Mouse (Mus musculus): ENCODE results near the gene Cyp4a31.
"Not testable (repeated sequence)": the region's sequence is repeated elsewhere in the genome, so short reads cannot be mapped to it uniquely, and the experiment has no call there.

The Cyp4a31 gene

DNA sequence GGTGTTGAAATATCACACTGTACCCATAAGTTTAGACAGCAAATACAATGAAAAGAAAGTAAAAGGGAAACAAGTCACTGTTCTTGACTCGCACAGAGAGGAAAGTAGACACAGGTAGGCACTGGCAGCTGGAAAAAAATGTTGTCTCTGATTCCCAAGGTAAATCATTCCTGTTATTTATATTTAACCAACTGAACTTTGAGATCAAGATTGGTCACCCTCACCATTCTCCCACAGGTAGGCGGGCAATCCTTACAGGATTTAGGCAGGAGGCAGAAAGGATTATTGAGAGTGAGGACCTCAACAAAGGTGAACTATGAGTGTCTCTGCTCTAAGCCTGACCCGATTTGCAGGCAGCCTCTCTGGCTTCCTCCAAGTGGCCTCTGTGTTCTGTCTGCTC, at the start of gene Cyp4a31:
Cyp4a31 (plus strand) TSS at position 249 of the 400 bp plus-strand sequence.
- in situ Hi-C loops (cut with MboI, MseI), result no loop called here

DNA sequence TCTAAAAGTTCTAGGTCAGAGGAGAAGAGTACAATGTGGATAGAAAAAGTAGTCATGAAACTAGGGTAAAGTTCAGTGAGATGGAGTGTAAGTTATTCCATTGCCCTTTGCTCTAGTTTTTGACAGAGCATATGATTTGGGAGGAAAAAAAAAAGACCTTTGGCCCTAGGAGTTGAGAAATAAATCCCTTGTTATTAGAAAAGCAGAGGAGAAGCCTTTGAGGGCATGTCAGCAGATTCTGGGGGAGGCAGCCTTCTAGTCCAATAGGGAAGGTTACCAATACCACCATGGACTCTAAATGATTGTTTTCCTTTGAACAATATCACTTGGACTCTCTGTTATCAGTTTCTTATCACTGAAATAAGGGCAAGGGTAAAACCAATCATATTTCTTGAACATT, 49.5 kb upstream of the Cyp4a31 start:
- in situ Hi-C loops (cut with MboI, MseI), result loop anchor here (10.0 kb wide), 1 partner anchor 1529 kb away; no protein-coding TSS in a partner anchor

DNA sequence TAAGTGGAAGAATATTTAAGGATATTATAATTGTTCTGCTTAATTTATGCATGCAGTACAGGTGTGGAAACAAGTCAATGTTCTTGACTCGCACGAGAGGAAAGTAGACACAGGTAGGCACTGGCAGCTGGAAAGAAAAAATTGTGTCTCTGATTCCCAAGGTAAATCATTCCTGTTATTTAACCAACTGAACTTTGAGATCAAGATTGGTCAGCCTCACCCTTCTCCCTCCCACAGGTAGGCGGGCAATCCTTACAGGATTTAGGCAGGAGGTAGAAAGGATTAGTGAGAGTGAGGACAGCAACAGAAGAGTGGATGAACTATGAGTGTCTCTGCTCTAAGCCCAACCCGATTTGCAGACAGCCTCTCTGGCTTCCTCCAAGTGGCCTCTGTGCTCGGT, 45.4 kb upstream of the Cyp4a31 start, which contains the start of gene Cyp4a10:
Cyp4a10 (plus strand) TSS at position 265 of the 400 bp plus-strand sequence.
- in situ Hi-C loops (cut with MboI, MseI), result loop anchor here (5.0 to 10.0 kb wide), 2 partner anchors 84 to 1533 kb away; partner anchors contain the start of gene Cyp4a32

DNA sequence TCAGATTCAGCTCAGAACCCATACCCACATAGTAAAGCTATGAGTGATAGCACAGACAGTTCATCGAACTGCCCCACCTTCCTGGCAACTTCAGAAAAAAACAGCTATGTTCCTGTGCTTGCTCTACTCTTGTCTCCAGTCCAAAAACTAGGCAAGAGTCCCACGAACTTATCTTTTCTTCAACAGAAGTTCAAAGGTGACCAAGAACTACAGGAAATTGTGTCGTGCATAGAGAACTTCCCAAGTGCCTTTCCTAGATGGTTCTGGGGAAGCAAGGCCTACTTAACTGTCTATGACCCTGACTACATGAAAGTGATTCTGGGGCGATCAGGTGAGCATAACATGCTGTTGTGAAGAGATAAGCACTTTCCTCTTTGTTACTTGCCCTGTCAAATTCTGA, 44.0 kb upstream of the Cyp4a31 start:
- in situ Hi-C loops (cut with MboI, MseI), result loop anchor here (5.0 to 10.0 kb wide), 2 partner anchors 83 to 1535 kb away; partner anchors contain the start of gene Cyp4a32

DNA sequence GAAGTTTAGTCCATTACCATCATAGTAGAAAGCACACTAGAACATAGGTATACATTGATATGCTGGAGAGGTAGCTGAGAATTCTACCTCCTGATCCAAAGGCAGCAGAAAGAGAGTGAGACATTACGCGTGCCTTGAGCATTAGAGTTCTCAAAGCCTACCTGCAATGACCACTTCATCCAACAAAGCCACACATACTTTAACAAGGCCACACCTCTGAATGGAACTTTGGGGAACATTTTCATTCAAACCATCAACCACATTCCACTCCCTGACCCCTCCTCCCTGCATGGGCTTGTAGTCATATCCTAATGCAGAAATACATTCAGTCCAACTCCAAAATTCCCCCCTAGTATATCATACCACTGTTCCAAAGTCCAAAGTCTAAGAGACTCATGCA, 41.7 kb upstream of the Cyp4a31 start:
- in situ Hi-C loops (cut with MboI, MseI), result no loop called here

DNA sequence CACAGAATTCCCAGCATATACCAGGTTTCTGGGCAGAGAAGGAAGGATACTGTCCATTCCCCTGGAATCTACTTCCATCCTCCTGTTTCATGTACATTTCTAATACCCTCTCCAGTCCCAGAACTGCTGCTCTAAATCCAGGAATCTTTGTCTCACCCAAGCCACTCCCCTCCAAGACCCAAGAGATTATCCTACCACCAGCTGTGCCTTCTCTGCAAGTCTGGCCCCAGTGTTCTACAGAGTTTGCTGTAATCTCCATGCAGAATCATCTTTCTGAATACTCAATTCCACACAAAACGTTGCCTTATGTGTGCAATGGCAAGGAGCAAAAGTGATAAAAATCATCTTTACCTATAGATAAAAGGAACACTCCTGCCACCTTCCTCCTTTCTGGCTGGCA, 18.3 kb upstream of the Cyp4a31 start:
- in situ Hi-C loops (cut with MboI, MseI), result no loop called here

DNA sequence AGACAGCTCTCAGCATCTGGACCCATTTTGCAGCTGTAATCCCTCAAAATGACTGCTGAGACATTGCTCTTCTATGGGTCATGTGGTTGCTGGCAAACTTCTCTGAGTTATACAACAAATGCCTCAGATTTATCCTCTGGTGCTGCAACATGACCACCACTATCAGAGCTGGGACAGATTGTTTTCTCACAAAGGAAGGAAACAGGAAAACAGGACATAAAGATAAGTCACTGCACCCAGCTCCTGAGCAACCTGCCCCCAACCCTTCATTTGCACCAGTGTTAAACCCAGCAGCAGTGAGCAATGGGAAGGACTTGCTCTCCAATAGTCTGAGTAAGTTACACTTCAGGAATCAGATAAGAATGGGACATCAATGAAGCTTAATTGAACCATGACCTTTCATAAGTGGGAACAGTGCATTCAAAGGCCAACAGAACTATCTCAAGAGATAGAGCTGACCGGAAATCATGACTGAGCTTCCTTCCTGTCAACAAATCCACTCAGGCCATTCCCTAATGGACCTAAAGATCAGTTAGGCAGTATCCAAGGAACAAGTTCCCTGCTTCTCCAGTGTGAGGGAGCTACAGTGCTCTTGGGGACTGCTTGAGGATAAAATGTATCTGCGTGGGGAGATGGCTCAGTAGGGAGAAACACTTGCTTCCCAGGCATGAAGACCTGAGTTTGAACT, 17.2 kb upstream of the Cyp4a31 start:
- in situ Hi-C loops (cut with MboI, MseI), result no loop called here

DNA sequence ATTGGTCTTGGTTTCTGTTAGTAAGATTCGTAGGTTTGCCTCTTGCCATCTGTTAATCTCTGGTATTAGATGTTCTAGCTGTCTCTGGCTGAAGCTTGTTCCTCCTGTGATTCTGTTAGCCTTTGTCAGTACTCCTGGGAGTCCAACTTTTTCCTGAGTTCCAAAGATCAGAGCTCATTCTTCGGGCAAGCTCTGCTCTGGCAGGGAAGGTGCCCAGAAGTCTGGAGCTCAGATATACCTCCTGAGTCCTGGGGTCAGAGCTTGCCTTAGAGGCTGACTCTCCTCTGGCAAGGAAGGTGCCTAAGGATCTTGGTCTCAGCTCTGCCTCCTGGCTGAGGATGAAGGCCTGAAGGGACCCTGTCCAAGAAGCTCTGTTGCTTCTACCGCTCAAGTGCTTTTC, 10.7 kb upstream of the Cyp4a31 start:
- in situ Hi-C loops (cut with MboI, MseI), result no loop called here

DNA sequence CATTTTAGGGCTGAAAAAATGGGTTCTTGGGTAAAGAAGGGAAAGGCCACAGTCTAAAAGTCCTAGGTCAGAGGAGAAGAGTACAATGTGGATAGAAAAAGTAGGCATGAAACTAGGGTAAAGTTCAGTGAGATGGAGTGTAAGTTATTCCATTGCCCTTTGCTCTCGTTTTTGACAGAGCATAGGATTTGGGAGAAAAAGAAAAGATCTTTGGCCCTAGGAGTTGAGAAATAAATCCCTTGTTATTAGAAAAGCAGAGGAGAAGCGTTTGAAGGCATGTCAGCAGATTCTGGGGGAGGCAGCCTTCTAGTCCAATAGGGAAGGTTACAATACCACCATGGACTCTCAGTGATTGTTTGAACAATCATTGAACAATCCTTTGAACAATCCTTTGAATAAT, 7.9 kb upstream of the Cyp4a31 start:
- in situ Hi-C loops (cut with MboI, MseI), result no loop called here

DNA sequence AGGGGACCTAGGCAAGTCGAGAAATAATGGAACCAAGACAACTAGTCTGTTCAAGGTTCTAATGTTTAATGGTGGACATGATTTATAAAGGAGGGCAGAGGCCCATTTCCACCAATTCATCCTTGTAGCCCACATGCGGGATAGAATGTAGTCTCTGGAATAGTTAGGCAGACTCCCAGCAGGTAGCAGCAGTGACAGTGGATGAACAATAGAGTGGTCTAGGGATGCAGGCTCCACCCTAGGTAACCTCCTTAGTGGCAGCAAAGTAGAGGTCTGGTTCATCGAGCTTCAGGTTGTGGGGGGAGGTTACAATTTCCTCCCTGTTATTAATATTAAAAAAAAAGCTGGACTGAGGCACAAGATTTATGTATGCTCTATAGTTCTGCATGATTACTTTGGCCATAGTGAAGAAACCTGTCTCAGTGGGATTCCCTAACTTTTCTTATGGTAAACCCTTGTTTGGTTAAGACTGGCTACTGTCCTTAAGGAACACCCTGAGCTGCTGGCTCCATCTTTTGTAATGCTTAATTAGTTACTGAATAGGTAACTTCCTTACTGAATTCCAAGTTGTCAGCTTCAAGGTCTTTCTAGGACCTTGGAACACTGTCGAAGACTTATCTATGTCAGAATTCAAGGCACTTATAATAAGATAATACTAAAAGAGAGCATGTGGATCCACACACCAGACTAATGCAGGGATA, 5.4 kb upstream of the Cyp4a31 start:
- in situ Hi-C loops (cut with MboI, MseI), result no loop called here

DNA sequence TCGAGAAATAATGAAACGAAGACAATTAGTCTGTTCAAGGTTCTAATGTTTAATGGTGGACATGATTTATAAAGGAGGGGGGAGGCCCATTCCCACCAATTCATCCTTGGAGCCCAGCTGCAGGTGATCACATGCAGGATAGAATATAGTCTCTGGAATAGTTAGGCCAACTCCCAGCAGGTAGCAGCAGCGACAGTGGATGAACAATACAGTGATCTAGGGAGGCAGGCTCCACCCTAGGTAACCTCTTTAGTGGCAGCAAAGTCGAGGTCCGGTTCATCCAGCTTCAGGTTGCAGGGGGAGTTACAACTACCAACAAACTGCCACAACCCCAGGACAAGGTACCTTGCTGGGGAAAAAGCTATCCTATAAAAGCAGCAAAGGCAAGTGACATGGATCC, 2.2 kb upstream of the Cyp4a31 start:
- in situ Hi-C loops (cut with MboI, MseI), result not testable (repeated sequence)

DNA sequence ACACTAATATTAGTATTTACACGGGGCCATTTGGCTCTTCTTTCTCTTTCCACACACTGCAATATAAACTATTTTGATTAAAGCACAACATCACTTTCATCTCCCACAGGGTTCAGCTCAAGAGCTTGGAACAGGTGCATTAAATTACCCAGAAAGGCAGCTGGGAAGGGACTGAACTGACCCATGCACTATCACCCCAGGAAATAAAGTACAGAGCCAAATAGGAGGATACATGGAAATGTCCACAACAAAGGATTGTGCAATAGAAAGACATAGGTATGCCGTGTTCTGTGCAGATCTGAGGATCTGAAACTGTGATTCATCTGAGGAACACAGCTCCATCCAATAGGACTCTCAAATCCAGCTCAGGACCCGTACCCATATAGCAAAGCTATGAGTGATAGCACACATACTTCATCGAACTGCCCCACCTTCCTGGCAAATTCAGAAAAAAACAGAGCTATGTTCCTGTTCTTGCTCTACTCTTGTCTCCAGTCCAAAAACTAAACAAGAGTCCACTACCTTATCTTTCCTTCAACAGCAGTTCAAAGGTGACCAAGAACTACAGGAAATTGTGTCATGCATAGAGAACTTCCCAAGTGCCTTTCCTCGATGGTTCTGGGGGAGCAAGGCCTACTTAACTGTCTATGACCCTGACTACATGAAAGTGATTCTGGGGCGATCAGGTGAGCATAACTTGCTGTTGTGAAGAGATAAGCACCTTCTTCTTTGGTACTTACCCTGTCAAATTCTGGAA, 1.2 kb downstream of the Cyp4a31 start:
- in situ Hi-C loops (cut with MboI, MseI), result not testable (repeated sequence)

DNA sequence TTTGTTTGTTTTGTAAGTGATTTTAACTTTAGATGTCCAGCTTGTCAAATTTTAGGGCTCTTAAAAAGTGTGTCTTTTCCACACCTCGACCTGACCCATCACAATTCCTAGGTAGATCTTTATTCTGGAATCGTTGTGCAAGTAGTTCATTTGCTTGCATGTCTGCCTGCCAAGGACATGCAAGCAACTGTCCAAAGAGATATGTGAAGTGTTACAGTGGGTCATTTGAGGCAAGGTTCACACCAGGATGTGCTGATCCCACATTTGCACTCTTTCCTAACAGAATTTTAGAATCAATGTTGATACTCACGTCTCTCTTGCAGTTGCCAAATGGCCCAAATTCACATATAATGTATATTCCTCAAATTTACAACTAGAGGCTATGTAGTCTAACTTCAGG, 11.8 kb downstream of the Cyp4a31 start:
- in situ Hi-C loops (cut with MboI, MseI), result no loop called here

DNA sequence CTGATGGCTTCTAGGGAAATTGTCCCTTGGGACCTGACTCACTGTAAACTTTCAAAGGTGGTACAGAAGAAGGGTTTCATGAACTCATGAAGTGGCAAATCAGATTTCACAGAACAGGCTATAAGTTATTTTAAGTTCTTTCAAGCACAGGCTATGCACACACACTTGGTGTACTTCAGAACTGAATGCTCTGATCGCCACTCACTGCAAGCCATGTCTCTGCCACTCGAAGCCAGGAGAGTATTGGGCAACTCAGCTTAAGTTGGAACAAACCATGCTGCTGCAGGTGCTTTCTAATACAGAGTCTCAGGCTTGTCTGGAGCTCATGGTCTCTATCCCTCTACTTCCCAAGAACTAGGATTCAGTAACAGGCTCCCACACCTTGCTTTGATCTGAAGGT, 12.3 kb downstream of the Cyp4a31 start:
- in situ Hi-C loops (cut with MboI, MseI), result no loop called here

DNA sequence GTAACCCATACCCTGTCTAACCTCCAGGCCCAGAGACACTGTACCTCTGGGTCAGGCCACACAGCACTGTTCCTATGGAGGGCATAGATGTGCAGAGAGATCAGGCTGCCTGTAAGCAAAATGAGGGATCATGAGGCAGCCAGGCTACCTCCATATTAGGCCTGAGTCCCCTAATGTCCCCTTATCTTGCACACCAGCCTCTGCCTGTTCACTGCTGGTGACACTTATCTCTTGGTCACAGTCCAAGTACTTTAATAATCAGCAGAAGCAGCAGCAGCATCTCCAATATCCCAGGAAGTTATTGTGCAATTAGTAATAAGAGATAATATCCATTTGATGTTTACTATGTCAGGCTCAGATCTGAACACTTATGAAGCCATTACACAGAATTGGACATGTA, 19.6 kb downstream of the Cyp4a31 start:
- in situ Hi-C loops (cut with MboI, MseI), result no loop called here

DNA sequence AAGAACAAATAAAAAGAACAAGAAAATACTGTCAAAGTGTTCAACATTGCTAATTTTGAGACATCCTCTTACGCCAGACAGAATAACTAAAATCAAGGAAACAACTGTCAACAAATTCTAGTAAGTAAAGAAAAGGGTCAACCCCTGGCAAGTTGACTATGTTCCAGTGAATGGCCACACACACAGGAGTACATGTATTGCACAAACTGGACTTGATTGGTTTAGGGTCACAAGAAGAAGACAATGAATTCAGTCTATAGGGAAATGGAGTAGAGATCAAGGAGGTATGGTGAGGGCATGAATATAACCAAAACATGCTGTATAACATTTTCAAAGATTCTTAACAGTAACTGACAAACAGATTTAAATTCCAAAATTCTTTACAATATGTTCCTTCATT, 32.9 kb downstream of the Cyp4a31 start:
- in situ Hi-C loops (cut with MboI, MseI), result no loop called here

DNA sequence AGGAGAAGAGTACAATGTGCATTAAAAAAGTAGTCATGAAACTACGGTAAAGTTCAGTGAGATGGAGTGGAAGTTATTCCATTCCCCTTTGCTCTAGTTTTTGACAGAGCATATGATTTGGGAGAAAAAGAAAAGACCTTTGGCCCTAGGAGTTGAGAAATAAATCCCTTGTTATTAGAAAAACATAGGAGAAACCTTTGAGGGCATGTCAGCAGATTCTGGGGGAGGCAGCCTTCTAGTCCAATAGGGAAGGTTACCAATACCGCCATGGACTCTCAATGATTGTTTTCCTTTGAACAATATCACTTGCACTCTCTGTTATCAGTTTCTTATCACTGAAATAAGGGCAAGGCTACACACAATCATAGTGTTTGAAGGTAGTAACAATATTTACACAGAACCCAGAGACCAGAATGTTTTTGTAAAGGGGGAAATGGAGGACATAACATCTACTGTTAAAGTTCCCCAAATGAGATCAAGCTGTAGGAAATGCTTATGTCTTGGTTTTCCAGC, 33.4 kb downstream of the Cyp4a31 start:
- in situ Hi-C loops (cut with MboI, MseI), result no loop called here

DNA sequence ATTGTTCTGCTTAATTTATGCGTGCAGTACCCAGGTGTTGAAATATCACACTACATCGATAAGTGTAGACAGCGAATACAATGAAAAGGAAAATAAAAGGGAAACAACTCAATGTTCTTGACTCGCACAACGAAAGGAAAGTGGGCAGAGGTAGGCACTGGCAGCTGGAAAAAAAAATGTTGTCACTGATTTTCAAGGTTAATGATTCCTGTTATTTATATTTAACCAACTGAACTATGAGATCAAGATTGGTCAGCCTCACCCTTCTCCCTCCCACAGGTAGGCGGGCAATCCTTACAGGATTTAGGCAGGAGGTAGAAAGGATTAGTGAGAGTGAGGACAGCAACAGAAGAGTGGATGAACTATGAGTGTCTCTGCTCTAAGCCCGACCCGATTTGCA, 37.2 kb downstream of the Cyp4a31 start, which contains the start of gene Cyp4a32:
Cyp4a32 (plus strand) TSS at position 359 of the 400 bp plus-strand sequence.
- in situ Hi-C loops (cut with MboI, MseI), result loop anchor here (5.0 kb wide), 1 partner anchor 83 kb away; the partner anchor contains the start of gene Cyp4a10

DNA sequence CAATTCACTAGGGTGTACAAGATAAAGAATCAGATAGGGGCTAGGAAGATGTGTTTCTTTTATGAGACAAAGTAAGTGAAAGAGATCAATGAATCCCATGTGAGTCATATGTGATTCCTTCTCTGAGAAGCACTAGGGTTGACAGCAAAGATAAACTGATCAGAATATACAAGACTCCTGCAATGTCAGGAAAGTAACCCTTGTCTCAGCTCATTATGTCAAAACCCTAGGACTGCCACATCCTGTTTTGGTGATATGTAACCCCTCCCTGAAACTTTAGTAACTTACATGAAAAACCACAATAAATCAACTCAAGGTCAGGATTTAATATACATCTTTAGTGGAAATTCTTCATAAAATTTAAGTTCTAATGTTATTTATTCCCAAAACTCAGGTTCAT, 50.6 kb downstream of the Cyp4a31 start:
- in situ Hi-C loops (cut with MboI, MseI), result no loop called here

DNA sequence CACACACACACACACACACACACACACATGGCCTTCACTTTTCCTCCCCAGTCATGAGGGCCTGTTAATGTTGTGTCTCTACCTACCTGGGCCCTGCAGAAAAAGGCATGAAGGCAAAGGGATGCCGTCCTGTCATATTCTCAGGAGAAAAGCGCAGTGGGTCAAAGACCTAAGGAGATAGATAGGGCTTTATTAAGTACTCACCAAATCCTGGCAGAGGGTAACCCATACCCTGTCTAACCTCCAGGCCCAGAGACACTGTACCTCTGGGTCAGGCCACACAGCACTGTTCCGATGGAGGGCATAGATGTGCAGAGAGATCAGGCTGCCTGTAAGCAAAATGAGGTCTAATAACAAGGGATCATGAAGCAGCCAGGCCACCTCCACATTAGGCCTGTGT, 62.1 kb downstream of the Cyp4a31 start:
- in situ Hi-C loops (cut with MboI, MseI), result not testable (repeated sequence)
